Mouse (Mus musculus) spleen, embryonic (tissue): ENCODE results near the gene Anxa8.

Experiments
- CTCF ChIA-PET: fragments of 350-600 bp; sonication (Branson Sonifier 250); formaldehyde crosslinking; loops from one replicate; lab custom pipeline; 2022; lab: Charles Lee

Gene Anxa8

GRCm38 (mm10) chr14:34119046-34119723, 33.4 kb downstream of the Anxa8 start:
- CTCF ChIA-PET = no interaction called here

GRCm38 (mm10) chr14:34120016-34120910, 34.5 kb downstream of the Anxa8 start:
- CTCF ChIA-PET = no interaction called here

GRCm38 (mm10) chr14:34120923-34121351, 35.2 kb downstream of the Anxa8 start:
- CTCF ChIA-PET = no interaction called here

- CTCF ChIA-PET = no interaction called here
These were observed 35.9 kb downstream of the Anxa8 start for GRCm38 (mm10) chr14:34121691-34122090.

GRCm38 (mm10) chr14:34131216-34131615, 45.4 kb downstream of the Anxa8 start:
- CTCF ChIA-PET = no interaction called here

GRCm38 (mm10) chr14:34135391-34135790, 49.6 kb downstream of the Anxa8 start:
- CTCF ChIA-PET = no interaction called here

- CTCF ChIA-PET = no interaction called here
These were observed 54.2 kb downstream of the Anxa8 start for GRCm38 (mm10) chr14:34139671-34140664.

GRCm38 (mm10) chr14:34142316-34142715, 56.5 kb downstream of the Anxa8 start:
- CTCF ChIA-PET = no interaction called here

GRCm38 (mm10) chr14:34142915-34143314, 57.1 kb downstream of the Anxa8 start:
- CTCF ChIA-PET = no interaction called here
